Mouse (Mus musculus): ENCODE measurements at regions not wholly inside any gene's neighbourhood (a gene's known extent, or its start where the extent isn't known, plus 50 kb on each side); places are given as distances from the start of the nearest gene placed in this dataset.

DNA sequence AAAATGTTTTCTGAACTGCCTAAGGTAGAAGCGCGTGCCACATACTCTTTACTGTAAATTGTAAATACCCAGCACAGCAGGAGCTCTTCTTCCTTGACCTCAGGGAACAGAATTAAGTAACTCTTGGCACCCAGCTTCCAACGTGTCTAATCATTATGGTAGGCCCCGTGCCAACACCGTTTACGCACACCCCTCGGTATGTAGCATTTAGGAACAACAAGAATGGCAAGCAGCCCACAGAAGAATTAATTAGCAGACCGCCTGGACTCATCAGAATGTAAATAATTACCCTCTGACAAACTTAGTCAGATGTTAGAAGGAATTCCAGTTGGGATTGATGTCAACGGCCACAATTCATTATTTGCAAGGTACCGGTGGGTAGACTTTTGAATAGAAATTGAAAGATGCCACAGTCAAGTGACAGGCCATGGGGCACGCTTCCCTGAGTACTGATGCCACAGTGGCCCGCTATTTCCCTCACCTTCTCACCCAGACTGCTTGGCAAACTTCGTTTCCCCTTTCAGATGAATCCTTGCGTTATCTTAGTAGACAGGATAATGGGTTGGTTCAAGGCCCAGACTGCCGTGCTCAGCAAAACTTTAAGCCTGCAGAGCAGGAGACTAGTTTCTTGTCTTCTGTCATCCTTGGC lies 81.2 kb upstream of the Galnt5 start:
- no peak for DNase-seq

DNA sequence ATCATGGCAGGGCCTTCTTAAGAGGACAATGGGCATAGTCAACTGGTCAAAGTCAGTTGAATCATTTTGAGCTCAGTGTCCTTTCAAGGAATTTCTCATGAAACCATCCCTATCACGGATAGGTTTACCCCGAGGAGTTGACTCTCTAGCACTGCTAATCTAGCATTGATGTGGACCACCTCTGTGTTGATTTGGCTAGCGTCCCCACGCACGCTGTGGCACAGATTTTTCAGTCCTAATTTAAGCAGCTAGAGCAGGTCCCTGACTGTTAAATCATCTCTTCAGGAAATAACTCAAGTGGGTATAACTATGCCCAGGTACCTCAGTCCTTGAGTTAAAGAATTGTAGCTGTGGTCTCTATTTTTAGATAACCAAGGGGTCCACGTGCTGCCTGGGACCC lies 80.0 kb upstream of the Galnt5 start:
- no peak for DNase-seq

DNA sequence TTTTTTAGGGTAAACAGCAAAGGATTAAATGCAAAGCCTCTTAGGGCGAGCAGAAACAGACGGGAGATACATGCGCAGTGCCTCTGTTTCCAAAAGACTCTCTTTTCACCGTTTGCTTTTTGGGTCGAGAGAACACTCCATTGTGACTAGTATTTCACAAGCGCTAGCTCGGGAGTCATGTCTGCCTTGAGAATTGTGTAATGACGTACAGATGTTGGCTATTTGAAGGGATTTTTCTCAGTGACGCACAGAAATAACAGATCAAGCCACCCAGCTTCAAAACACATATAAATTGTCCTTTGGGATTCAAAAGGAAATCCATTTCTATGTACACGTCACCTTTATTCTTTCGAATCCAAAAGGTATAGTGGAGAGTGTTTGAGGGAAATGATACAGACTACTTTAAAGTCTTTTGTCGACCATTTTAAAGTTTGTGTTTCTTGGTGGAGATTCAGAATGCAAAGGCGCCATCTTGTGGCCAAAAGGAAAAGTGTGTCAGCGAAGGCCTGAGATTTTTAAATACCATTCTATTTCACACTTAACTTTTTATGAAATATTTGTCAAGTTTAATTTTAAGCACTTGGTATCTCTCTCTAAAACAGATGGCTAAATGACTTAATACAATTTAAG lies 78.5 kb upstream of the Galnt5 start:
- DNase-seq, result peak; percentile 53

DNA sequence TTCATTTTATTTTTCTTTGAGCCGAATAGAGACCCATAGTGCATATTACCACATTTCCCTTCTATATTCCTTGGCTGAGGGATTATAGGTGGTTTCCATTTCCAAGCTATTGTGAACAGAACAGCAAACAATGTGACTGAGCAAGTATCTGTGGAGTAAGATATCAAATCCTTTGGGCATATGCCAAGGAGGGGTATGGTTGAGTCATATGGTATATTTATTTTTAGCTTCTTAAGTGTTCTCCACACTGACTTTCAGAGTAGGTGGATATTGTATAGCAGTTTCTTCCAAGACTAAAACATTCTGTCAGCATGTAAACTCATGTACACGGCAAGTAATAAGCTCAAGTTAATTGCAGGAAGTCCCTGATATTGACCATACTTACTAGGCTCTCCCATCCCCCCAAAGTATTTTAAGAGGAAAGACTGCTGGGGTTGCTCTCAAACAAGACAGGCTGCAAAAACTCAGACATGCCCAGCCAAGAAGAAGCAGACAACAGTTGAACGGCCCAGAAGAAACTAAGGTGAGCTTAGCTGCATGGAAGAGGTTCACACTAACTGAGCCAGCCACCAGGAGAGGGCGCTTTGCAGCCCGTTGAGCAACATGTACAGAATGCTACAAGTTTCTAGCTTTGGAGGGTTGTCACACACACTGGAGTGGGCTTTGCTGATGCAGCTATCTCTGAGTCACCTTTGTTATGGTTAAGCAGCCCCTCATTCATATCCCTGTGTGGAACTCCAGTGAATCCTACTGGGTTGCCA lies 63.4 kb upstream of the Galnt5 start:
- DNase-seq, result peak; percentile 47
